Mouse (Mus musculus) hindbrain, embryonic 13.5 days (tissue): ENCODE measurements around the gene Gm44502. TPM values are rescaled to one million over a fixed set of nuclear protein-coding genes. Genes with fewer than 3 reads are reported as not detected.

Experiments
- ATAC-seq: fragments of 200-750 bp; cut with Nextera tagmentation; 2 replicates; pipeline ENCODE4 v1.8.0; 2017; ENCODE audit warnings: moderate TSS enrichment; ENCODE audit not compliant: low FRiP score
- H3K27ac ChIP-seq: fragments of 300-500 bp; sonication (generic); 2 replicates; pipeline ENCODE4 v1.5.1; 2015; ENCODE audit warnings: inconsistent platforms, mild to moderate bottlenecking, moderate library complexity
- H3K27me3 ChIP-seq: fragments of 300-500 bp; sonication (generic); 2 replicates; pipeline ENCODE4 v1.6.1; 2015; ENCODE audit warnings: mild to moderate bottlenecking, inconsistent platforms
- H3K36me3 ChIP-seq: fragments of 300-500 bp; sonication (generic); 2 replicates; pipeline ENCODE4 v1.6.1; 2015; ENCODE audit warnings: mild to moderate bottlenecking, inconsistent platforms
- H3K4me1 ChIP-seq: fragments of 300-500 bp; sonication (generic); replicated peaks from 2 replicates; pipeline ENCODE4 v1.6.1; 2015; ENCODE audit warnings: inconsistent platforms
- H3K4me2 ChIP-seq: fragments of 300-500 bp; sonication (generic); 2 replicates; pipeline ENCODE4 v1.6.1; 2015; ENCODE audit warnings: inconsistent platforms, mild to moderate bottlenecking, moderate library complexity
- H3K4me3 ChIP-seq: fragments of 300-500 bp; sonication (generic); 2 replicates; pipeline ENCODE4 v1.5.1; 2015; ENCODE audit warnings: mild to moderate bottlenecking, inconsistent platforms
- H3K9ac ChIP-seq: fragments of 300-500 bp; sonication (generic); 2 replicates; pipeline ENCODE4 v1.6.1; 2015; ENCODE audit warnings: mild to moderate bottlenecking, inconsistent platforms
- H3K9me3 ChIP-seq: fragments of 300-500 bp; sonication (generic); 2 replicates; pipeline ENCODE4 v1.6.1; 2016; ENCODE audit warnings: inconsistent platforms
- WGBS: fragments of 180-500 bp; shearing (Covaris S2); methylation state at CpG from one replicate; pipeline ENCODE4 v1.1.7; 2015; 5-methylcytosine and 5-hydroxymethylcytosine counted together
- polyA plus RNA-seq: library from polyadenylated mRNA; unstranded; fragments of >200 nt; fragmentation: Nextera tagmentation; extraction: Ambion mirVana; gene quantifications from 2 replicates; pipeline ENCODE4 v1.2.1, GENCODE M21; 2015

Gene Gm44502
- polyA plus RNA-seq, 1 experiment from 2014 or later: not detected

- no peak for ATAC-seq
- Histone ChIP-seq H3K36me3 (no peaks in the 10 kb centered on the region), H3K4me2 (no peak within 1 kb of the TSS), H3K4me1 (no peaks in the 10 kb centered on the region), H3K27ac (no peak within 1 kb of the TSS), H3K9me3 (no peaks in the 10 kb centered on the region), H3K27me3 (peaks cover 25% of the 10 kb centered on the region), H3K9ac (no peak within 1 kb of the TSS), H3K4me3 (no peak within 1 kb of the TSS)
- 89% methylated on average over 7 of the region's 7 CpGs for WGBS
Observed at GRCm38 (mm10) chr15:89384617-89385016, 44.9 kb downstream of the Gm44502 start, which contains the start of gene Klhdc7b. Gene Klhdc7b (plus strand): TSS chr15:89384917.

GRCm38 (mm10) chr15:89379429-89379828 lies 50.1 kb downstream of the Gm44502 start:
- peak overlapping the region; percentile 61 for H3K4me2 ChIP-seq
- no peak overlapping the region for H3K9ac ChIP-seq
- H3K4me3 ChIP-seq: peak overlapping the region; percentile 37
- ATAC-seq: no peak
- no peaks in the 10 kb centered on the region for H3K9me3 ChIP-seq
- WGBS: 13% methylated on average over 10 of the region's 10 CpGs
- peaks cover 26% of the 10 kb centered on the region for H3K4me1 ChIP-seq
- no peaks in the 10 kb centered on the region for H3K36me3 ChIP-seq
- H3K27me3 ChIP-seq: peaks cover 56% of the 10 kb centered on the region
- no peak overlapping the region for H3K27ac ChIP-seq

GRCm38 (mm10) chr15:89378831-89379401 lies 50.6 kb downstream of the Gm44502 start, which contains the start of gene Odf3b:
Gene Odf3b (minus strand): TSS chr15:89379282.
- peak within 1 kb of the TSS; percentile 37 for H3K4me3 ChIP-seq
- no peak within 1 kb of the TSS for H3K27ac ChIP-seq
- peak within 1 kb of the TSS; percentile 61 for H3K4me2 ChIP-seq
- peaks cover 56% of the 10 kb centered on the region for H3K27me3 ChIP-seq
- whole genome bisulfite sequencing: 1% methylated on average over 33 of the region's 33 CpGs
- no peaks in the 10 kb centered on the region for H3K36me3 ChIP-seq
- ATAC-seq: no peak
- peaks cover 31% of the 10 kb centered on the region for H3K4me1 ChIP-seq
- H3K9me3 ChIP-seq: no peaks in the 10 kb centered on the region
- peak within 1 kb of the TSS; percentile 63 for H3K9ac ChIP-seq

- ATAC-seq: no peak
Observed at GRCm38 (mm10) chr15:89377938-89378828, 51.3 kb downstream of the Gm44502 start.

GRCm38 (mm10) chr15:89377362-89377761 lies 52.1 kb downstream of the Gm44502 start:
- Histone ChIP-seq H3K9me3 (no peaks in the 10 kb centered on the region), H3K36me3 (peaks cover 5% of the 10 kb centered on the region), H3K4me3 (0 out of 2 replicates have a peak overlapping the region, but pooled peaks have one; percentile 1), H3K27me3 (peaks cover 56% of the 10 kb centered on the region), H3K9ac (peak overlapping the region; percentile 6; the same call in 1 of the 2 replicates), H3K4me2 (0 out of 2 replicates have a peak overlapping the region, but pooled peaks have one; percentile 4), H3K4me1 (peaks cover 41% of the 10 kb centered on the region), H3K27ac (no peak overlapping the region)
- no peak for ATAC-seq
- 14% methylated on average over 18 of the region's 18 CpGs for WGBS

More at GRCm38 (mm10) chr15:89377938-89378828, 51.3 kb downstream of the Gm44502 start:
- H3K9ac ChIP-seq: peak overlapping the region; percentile 63
- H3K9me3 ChIP-seq: no peaks in the 10 kb centered on the region
- peaks cover 56% of the 10 kb centered on the region for H3K27me3 ChIP-seq
- peak overlapping the region; percentile 37 for H3K4me3 ChIP-seq
- 10% methylated on average over 46 of the region's 46 CpGs for WGBS
- no peak overlapping the region for H3K27ac ChIP-seq
- H3K36me3 ChIP-seq: no peaks in the 10 kb centered on the region
- H3K4me2 ChIP-seq: peak overlapping the region; percentile 61
- H3K4me1 ChIP-seq: peaks cover 32% of the 10 kb centered on the region

- Histone ChIP-seq H3K4me1 (peaks cover 44% of the 10 kb centered on the region), H3K36me3 (peaks cover 9% of the 10 kb centered on the region), H3K27me3 (peaks cover 56% of the 10 kb centered on the region), H3K9me3 (no peaks in the 10 kb centered on the region), H3K4me3 (0 out of 2 replicates have a peak within 1 kb of the TSS, but pooled peaks have one; percentile 1), H3K9ac (peak within 1 kb of the TSS; percentile 6; the same call in 1 of the 2 replicates), H3K27ac (no peak within 1 kb of the TSS), H3K4me2 (0 out of 2 replicates have a peak within 1 kb of the TSS, but pooled peaks have one; percentile 4)
- WGBS: 26% methylated on average over 16 of the region's 16 CpGs
- ATAC-seq: no peak
Observed at GRCm38 (mm10) chr15:89376957-89377356, 52.5 kb downstream of the Gm44502 start, which contains the start of gene Tymp. Gene Tymp (minus strand): TSS chr15:89377039.

GRCm38 (mm10) chr15:89376040-89376439 lies 53.5 kb downstream of the Gm44502 start:
- Histone ChIP-seq H3K27me3 (peaks cover 52% of the 10 kb centered on the region), H3K9ac (no peak overlapping the region), H3K4me3 (no peak overlapping the region), H3K27ac (no peak overlapping the region), H3K4me2 (no peak overlapping the region), H3K9me3 (no peaks in the 10 kb centered on the region), H3K36me3 (peaks cover 18% of the 10 kb centered on the region), H3K4me1 (peaks cover 44% of the 10 kb centered on the region)
- WGBS: 85% methylated on average over 7 of the region's 7 CpGs
- ATAC-seq: no peak

GRCm38 (mm10) chr15:89374801-89375534 lies 54.5 kb downstream of the Gm44502 start:
- WGBS: 92% methylated on average over 17 of the region's 17 CpGs
- peaks cover 44% of the 10 kb centered on the region for H3K4me1 ChIP-seq
- peaks cover 29% of the 10 kb centered on the region for H3K36me3 ChIP-seq
- H3K27ac ChIP-seq: no peak overlapping the region
- no peak overlapping the region for H3K4me2 ChIP-seq
- no peak overlapping the region for H3K4me3 ChIP-seq
- H3K27me3 ChIP-seq: peaks cover 42% of the 10 kb centered on the region
- no peaks in the 10 kb centered on the region for H3K9me3 ChIP-seq
- no peak for ATAC-seq
- peak overlapping the region; percentile 87; the same call in 1 of the 2 replicates for H3K9ac ChIP-seq

GRCm38 (mm10) chr15:89374340-89374739 lies 55.2 kb downstream of the Gm44502 start:
- peak overlapping the region; percentile 96 for H3K27ac ChIP-seq
- H3K4me2 ChIP-seq: peak overlapping the region; percentile 86
- H3K36me3 ChIP-seq: peaks cover 35% of the 10 kb centered on the region
- no peaks in the 10 kb centered on the region for H3K9me3 ChIP-seq
- 54% methylated on average over 9 of the region's 9 CpGs for WGBS
- ATAC-seq: no peak
- peak overlapping the region; percentile 87 for H3K9ac ChIP-seq
- peak overlapping the region; percentile 68 for H3K4me3 ChIP-seq
- peaks cover 42% of the 10 kb centered on the region for H3K4me1 ChIP-seq
- peaks cover 36% of the 10 kb centered on the region for H3K27me3 ChIP-seq

GRCm38 (mm10) chr15:89373762-89374248 lies 55.7 kb downstream of the Gm44502 start, which contains the start of gene Sco2:
Gene Sco2 (minus strand): TSS chr15:89373846.
- Histone ChIP-seq H3K27ac (peak within 1 kb of the TSS; percentile 96), H3K36me3 (peaks cover 41% of the 10 kb centered on the region), H3K27me3 (peaks cover 31% of the 10 kb centered on the region), H3K9me3 (no peaks in the 10 kb centered on the region), H3K4me2 (peak within 1 kb of the TSS; percentile 86), H3K4me3 (peak within 1 kb of the TSS; percentile 68), H3K4me1 (peaks cover 36% of the 10 kb centered on the region), H3K9ac (peak within 1 kb of the TSS; percentile 87)
- ATAC-seq: peak; percentile 86
- WGBS: under 1% methylated on average over 42 of the region's 42 CpGs

GRCm38 (mm10) chr15:89373027-89373761 lies 56.3 kb downstream of the Gm44502 start:
- Histone ChIP-seq H3K27ac (peak overlapping the region; percentile 96), H3K4me2 (peak overlapping the region; percentile 86), H3K4me3 (peak overlapping the region; percentile 68), H3K9me3 (no peaks in the 10 kb centered on the region), H3K27me3 (peaks cover 25% of the 10 kb centered on the region), H3K9ac (peak overlapping the region; percentile 87), H3K36me3 (peaks cover 47% of the 10 kb centered on the region), H3K4me1 (peaks cover 30% of the 10 kb centered on the region)
- WGBS: 2% methylated on average over 35 of the region's 35 CpGs
- peak; percentile 80 for ATAC-seq
